Mouse (Mus musculus) thymus, adult 2 months (tissue): ENCODE results near the gene Gpr84. TPM values are rescaled to one million over a fixed set of nuclear protein-coding genes. Genes with fewer than 3 reads are reported as not detected.
A peak's percentile ranks its signal among the peaks of the same experiment; 100 is the strongest.

Experiments used
- DNase-seq: peaks from one replicate; pipeline ENCODE4 v3.0.0; 2021
- H3K27ac ChIP-seq: fragments of 200-500 bp; 2 replicates; pipeline ENCODE4 v1.5.1; 2012; ENCODE audit warnings: low read length, control low read depth; ENCODE audit not compliant: control insufficient read depth, insufficient read depth
- H3K27me3 ChIP-seq: fragments of 200-500 bp; 2 replicates; pipeline ENCODE4 v1.6.1; 2012; ENCODE audit warnings: mild to moderate bottlenecking, low read length, moderate library complexity, mixed read lengths; ENCODE audit not compliant: control insufficient read depth, insufficient read depth
- H3K36me3 ChIP-seq: fragments of 200-500 bp; 2 replicates; pipeline ENCODE4 v1.6.1; 2012; ENCODE audit warnings: mild to moderate bottlenecking, low read length, moderate library complexity; ENCODE audit not compliant: control insufficient read depth, insufficient read depth
- H3K4me1 ChIP-seq: fragments of 200-500 bp; replicated peaks from 2 replicates; pipeline ENCODE4 v1.6.1; 2012; ENCODE audit warnings: low read length; ENCODE audit not compliant: control insufficient read depth, insufficient read depth
- H3K4me3 ChIP-seq: fragments of 200-500 bp; 2 replicates; pipeline ENCODE4 v1.5.1; 2012; ENCODE audit warnings: mild to moderate bottlenecking, low read length, control low read depth, moderate library complexity; ENCODE audit not compliant: control insufficient read depth, insufficient read depth
- CTCF ChIP-seq: fragments of 200-500 bp; IDR thresholded peaks from 2 replicates; pipeline ENCODE4 v1.5.1; 2012; ENCODE audit warnings: mild to moderate bottlenecking, control low read depth, low read length, moderate library complexity, borderline replicate concordance; ENCODE audit not compliant: control insufficient read depth, poor library complexity, insufficient read depth; ENCODE audit errors: extremely low read depth
- POLR2A ChIP-seq: fragments of 200-500 bp; IDR thresholded peaks from 2 replicates; pipeline ENCODE4 v1.6.1; 2012; ENCODE audit warnings: mild to moderate bottlenecking, low read length, control low read depth, moderate library complexity; ENCODE audit not compliant: control insufficient read depth, poor library complexity, insufficient read depth; ENCODE audit errors: extremely low read depth
- WGBS: fragments of 180-500 bp; shearing (Covaris S2); methylation state at CpG from one replicate; pipeline ENCODE4 v1.1.7; 2018; 5-methylcytosine and 5-hydroxymethylcytosine counted together
- polyA plus RNA-seq: library from polyadenylated mRNA; depleted of rRNA; stranded (reverse); fragments of >200 nt; gene quantifications from 2 replicates; pipeline ENCODE4 v1.2.3, GENCODE M21; 2012

The Gpr84 gene
- polyA plus RNA-seq, 1 experiment, result 0.28 TPM

DNA sequence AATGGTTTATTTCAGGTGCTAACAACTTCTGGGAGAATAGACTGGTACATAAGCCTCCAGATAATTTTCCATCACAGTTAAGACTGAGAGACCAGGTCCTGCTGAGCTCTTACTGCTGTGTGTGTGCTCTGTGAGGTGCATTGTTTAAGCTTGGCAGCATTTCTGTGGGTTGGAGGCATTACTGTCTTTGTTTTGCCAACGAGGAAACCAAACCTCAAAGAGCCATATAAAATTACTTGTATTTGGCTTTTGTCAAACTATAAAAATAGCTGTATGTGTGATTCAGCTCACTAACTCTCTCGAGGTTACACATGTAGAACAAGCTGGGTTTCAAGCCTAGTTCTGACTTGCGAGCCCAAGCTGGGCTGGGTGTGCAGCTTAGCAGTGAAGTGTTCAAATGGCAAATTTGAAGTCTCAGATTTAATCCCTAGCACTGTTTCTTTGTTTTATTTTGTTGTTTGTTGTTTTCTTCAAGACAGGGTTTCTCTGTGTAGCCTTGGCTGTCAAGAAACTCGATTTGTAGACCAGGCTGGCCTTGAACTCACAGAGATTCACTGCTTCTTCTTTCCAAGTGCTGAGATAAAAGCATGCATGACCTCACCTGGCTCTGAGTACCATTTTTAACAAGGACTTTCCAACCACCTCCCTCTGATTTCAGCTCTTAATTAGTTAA lies 17.6 kb downstream of the Gpr84 start:
- WGBS, result 77% methylated on average over 4 of the region's 4 CpGs
- peaks cover 7% of the 10 kb centered on the region; the same call in 1 of the 2 replicates for H3K4me1 ChIP-seq
- no peaks in the 10 kb centered on the region for H3K27me3 ChIP-seq
- no peak overlapping the region for H3K4me3 ChIP-seq
- no peak for DNase-seq
- H3K27ac ChIP-seq, result no peak overlapping the region
- H3K36me3 ChIP-seq, result peaks cover 43% of the 10 kb centered on the region
- TF ChIP-seq POLR2A (no peak), CTCF (no peak)

DNA sequence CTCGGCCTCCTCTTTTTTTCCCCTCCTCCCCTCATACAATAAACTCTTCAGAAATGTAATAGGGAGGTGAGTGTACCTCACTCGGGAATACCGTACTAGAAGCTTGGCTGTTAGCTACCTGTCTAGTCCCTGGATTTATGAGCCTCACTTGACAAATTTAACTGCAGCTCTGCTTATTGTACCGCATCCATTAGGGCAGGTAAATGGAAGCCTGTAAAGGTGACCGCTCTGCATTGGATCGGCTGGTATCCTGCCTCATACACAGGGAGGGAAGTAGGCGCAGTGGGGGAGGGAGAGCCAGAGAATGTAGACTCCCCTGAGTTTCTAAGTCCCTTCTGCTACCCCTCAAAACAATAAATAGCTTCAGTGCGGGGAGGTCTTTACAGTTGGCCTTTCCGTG lies 19.6 kb downstream of the Gpr84 start:
- no peak for DNase-seq
- Histone ChIP-seq H3K27me3 (no peaks in the 10 kb centered on the region), H3K4me1 (peaks cover 5% of the 10 kb centered on the region; the same call in 1 of the 2 replicates), H3K27ac (no peak overlapping the region), H3K4me3 (no peak overlapping the region), H3K36me3 (peaks cover 28% of the 10 kb centered on the region)
- TF ChIP-seq POLR2A (no peak), CTCF (no peak)
- WGBS, result 97% methylated on average over 9 of the region's 9 CpGs

DNA sequence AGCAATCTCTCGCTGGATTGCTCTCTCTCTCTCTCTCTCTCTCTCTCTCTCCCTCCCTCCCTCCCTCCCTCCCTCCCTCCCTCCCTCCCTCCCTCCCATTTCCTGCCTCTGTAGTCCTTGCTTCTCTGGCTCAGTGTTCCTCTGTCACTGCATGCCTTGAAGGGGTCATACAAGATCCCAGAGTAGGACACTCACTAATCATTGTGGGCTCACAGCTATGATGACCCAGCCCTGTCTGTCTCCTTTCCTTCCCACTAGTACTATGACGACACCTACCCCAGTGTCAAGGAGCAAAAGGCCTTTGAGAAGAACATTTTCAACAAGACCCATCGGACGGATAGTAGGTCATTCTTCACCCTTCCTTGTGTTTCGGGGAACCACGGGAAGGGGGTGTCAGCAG lies 20.0 kb downstream of the Gpr84 start:
- Histone ChIP-seq H3K27ac (no peak overlapping the region), H3K27me3 (no peaks in the 10 kb centered on the region), H3K4me3 (no peak overlapping the region), H3K4me1 (peaks cover under 1% of the 10 kb centered on the region; the same call in 1 of the 2 replicates), H3K36me3 (peaks cover 28% of the 10 kb centered on the region)
- no peak for TF ChIP-seq CTCF
- no peak for TF ChIP-seq POLR2A
- 94% methylated on average over 6 of the region's 6 CpGs for WGBS
- DNase-seq, result no peak

DNA sequence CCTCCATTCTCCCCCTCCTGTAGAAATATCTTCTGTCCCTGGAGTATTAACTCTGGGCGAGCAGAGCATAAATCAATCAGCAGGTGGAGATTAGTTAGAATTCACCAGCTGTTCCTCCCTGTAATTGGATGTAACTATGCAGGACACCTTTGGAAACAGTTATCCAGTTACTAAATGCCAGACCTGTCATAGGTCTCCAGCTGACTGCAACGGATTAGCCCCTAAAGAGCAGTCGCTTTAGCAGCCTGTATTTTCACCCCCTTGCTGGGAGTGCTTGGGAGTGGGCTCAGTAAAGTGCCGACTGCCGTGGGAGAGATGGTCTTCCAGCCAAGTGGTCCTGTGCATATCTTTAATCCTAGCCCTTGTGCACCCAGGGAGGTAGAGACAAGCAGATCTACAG lies 20.8 kb downstream of the Gpr84 start:
- Histone ChIP-seq H3K4me3 (no peak overlapping the region), H3K36me3 (peaks cover 28% of the 10 kb centered on the region), H3K27ac (no peak overlapping the region), H3K27me3 (no peaks in the 10 kb centered on the region), H3K4me1 (no peaks in the 10 kb centered on the region)
- WGBS, result 99% methylated on average over 5 of the region's 5 CpGs
- TF ChIP-seq POLR2A, result no peak
- no peak for TF ChIP-seq CTCF
- DNase-seq, result no peak

DNA sequence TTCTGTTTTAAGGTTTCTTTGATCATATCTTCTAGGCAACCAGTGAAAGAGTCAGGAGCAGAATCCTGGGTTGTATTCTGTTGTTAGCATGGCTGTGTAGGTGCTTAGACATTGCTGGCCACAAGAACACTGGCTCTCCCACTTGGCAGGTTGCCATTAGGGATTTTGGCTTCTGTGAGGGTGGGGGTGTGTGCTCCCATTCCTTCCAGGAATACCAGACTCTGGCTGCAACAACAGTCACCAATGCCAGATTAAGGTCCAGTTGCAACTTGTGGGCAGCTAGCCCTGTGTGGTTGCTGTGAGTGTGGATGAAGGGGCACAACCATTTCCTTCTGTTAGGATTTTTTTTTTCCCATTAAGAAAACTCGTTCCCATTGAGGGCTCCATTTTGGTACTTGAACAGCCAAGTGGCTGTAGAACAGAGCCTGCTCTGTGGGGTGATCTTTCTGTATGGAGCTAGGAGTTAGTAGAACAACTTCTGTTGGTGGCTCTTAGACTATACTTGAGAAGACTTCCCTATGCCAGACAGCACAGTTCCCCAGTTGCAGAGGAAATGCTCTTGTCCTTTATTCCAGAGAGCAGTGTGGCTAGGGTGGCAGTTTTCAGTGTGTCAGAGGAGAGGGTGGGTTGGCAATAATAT lies 24.5 kb downstream of the Gpr84 start:
- DNase-seq, result no peak
- Histone ChIP-seq H3K27me3 (no peaks in the 10 kb centered on the region), H3K4me1 (no peaks in the 10 kb centered on the region), H3K4me3 (no peak overlapping the region), H3K27ac (no peak overlapping the region), H3K36me3 (peaks cover 8% of the 10 kb centered on the region)
- 39% methylated on average over 1 of the region's 1 CpGs for WGBS
- TF ChIP-seq CTCF, result no peak

DNA sequence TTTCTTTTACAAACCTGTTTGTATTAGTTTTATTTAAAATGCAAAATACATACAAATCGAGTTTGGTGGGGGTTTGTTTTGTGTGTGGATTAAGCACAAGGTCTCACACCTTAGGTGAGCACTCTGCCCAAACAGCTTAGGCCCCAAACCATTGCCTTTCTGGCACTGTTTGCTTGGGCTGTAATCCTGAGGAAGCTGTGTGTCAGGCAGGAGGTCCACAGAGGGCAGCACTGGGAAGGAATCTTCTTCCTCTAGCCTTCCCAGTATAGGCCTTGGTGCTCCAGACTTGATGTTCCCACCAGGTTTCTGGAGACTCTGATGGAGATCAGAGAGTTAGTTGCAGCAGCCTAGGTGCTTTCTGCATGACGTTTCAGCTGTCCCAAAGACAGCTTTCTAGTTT lies 25.8 kb downstream of the Gpr84 start:
- Histone ChIP-seq H3K27ac (no peak overlapping the region), H3K4me3 (no peak overlapping the region), H3K4me1 (no peaks in the 10 kb centered on the region), H3K36me3 (peaks cover 3% of the 10 kb centered on the region; the same call in 1 of the 2 replicates), H3K27me3 (no peaks in the 10 kb centered on the region)
- WGBS, result 80% methylated on average over 2 of the region's 2 CpGs
- no peak for DNase-seq
- TF ChIP-seq POLR2A (no peak), CTCF (no peak)

DNA sequence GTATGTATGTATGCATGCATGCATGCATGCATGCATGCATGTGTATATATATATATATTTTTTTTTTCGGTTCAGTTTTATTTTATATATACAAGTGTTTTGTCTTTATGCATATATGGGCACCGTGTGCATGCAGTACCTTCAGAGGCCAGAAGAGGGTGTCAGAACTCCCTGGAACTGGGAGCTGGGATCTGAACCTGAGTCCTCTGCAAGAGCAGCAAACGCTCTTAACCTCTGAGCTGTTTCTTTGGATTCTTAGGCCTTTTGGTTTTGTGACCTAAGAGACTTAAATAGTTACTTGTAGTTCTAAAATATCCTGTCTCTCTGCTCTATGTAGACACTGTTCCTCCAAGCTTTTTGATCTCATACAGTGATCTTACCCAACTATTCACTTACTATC lies 26.3 kb downstream of the Gpr84 start:
- H3K27me3 ChIP-seq, result no peaks in the 10 kb centered on the region
- no peak for TF ChIP-seq CTCF
- TF ChIP-seq POLR2A, result no peak
- WGBS, result 80% methylated on average over 3 of the region's 3 CpGs
- DNase-seq, result peak; percentile 35
- peaks cover 3% of the 10 kb centered on the region; the same call in 1 of the 2 replicates for H3K36me3 ChIP-seq
- H3K4me3 ChIP-seq, result no peak overlapping the region
- H3K4me1 ChIP-seq, result no peaks in the 10 kb centered on the region
- H3K27ac ChIP-seq, result no peak overlapping the region
